Mouse (Mus musculus) heart, embryonic 12.5 days (tissue): ENCODE results near the gene Irf4. TPM values are rescaled to one million over a fixed set of nuclear protein-coding genes. Genes with fewer than 3 reads are reported as not detected.

Experiments
- ATAC-seq: fragments of 200-750 bp; cut with Nextera tagmentation; 2 replicates; pipeline ENCODE4 v1.8.0; 2017; ENCODE audit warnings: moderate TSS enrichment, moderate library complexity; ENCODE audit not compliant: insufficient number of reproducible peaks, low FRiP score
- H3K27ac ChIP-seq: fragments of 300-500 bp; sonication (generic); 2 replicates; pipeline ENCODE4 v1.5.1; 2016; ENCODE audit warnings: mild to moderate bottlenecking, moderate library complexity; ENCODE audit not compliant: poor library complexity, severe bottlenecking
- H3K27me3 ChIP-seq: fragments of 300-500 bp; sonication (generic); replicated peaks from 2 replicates; pipeline ENCODE4 v1.6.1; 2016; ENCODE audit warnings: mild to moderate bottlenecking, moderate library complexity
- H3K36me3 ChIP-seq: fragments of 300-500 bp; sonication (generic); 2 replicates; pipeline ENCODE4 v1.6.1; 2016; ENCODE audit warnings: mild to moderate bottlenecking, moderate library complexity
- H3K4me1 ChIP-seq: fragments of 300-500 bp; sonication (generic); replicated peaks from 2 replicates; pipeline ENCODE4 v1.6.1; 2016; ENCODE audit warnings: mild to moderate bottlenecking
- H3K4me2 ChIP-seq: fragments of 300-500 bp; sonication (generic); 2 replicates; pipeline ENCODE4 v1.6.1; 2016; ENCODE audit warnings: mild to moderate bottlenecking, moderate library complexity
- H3K4me3 ChIP-seq: fragments of 300-500 bp; sonication (generic); 2 replicates; pipeline ENCODE4 v1.5.1; 2016; ENCODE audit warnings: mild to moderate bottlenecking
- H3K9ac ChIP-seq: fragments of 300-500 bp; sonication (generic); 2 replicates; pipeline ENCODE4 v1.6.1; 2016; ENCODE audit warnings: mild to moderate bottlenecking, moderate library complexity
- H3K9me3 ChIP-seq: fragments of 300-500 bp; sonication (generic); replicated peaks from 2 replicates; pipeline ENCODE4 v1.6.1; 2016; ENCODE audit warnings: mild to moderate bottlenecking, moderate library complexity
- WGBS: fragments of 180-500 bp; shearing (Covaris S2); methylation state at CpG from one replicate; pipeline ENCODE4 v1.1.7; 2016; 5-methylcytosine and 5-hydroxymethylcytosine counted together
- polyA plus RNA-seq: library from polyadenylated mRNA; unstranded; fragments of >200 nt; fragmentation: Nextera tagmentation; extraction: Ambion mirVana; gene quantifications from 2 replicates; pipeline ENCODE4 v1.2.1, GENCODE M21; 2016

Irf4 gene
- polyA plus RNA-seq, 1 experiment from 2014 or later: 0.09 TPM

- Histone ChIP-seq H3K36me3 (no peaks in the 10 kb centered on the region), H3K4me1 (peaks cover 6% of the 10 kb centered on the region), H3K27ac (no peak overlapping the region), H3K4me3 (no peak overlapping the region), H3K27me3 (no peaks in the 10 kb centered on the region), H3K9ac (no peak overlapping the region), H3K9me3 (no peaks in the 10 kb centered on the region), H3K4me2 (peak overlapping the region; percentile 11; the same call in 1 of the 2 replicates)
- no peak for ATAC-seq
- 13% methylated on average over 7 of the region's 7 CpGs for WGBS
Observed at GRCm38 (mm10) chr13:30722601-30723000, 26.4 kb upstream of the Irf4 start.

DNA sequence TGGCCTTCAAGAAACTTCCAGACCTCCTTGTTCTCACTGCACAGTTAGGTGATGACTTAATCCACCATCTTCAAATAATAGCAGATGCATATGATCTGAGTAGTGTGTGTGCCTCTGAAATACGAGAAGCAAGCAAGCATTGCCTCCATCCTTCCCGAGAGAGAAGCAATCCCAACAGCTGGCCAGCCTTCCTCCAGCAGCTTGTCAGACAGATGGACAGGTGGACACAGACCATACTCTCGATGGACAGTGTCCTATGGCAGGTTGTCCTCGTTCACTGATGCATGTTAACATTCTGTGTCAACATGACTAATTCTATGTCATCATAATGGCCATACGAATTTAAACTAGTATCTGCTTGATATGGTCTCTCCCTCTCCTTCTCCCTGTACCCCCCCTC, 25.8 kb upstream of the Irf4 start:
- Histone ChIP-seq H3K4me3 (no peak overlapping the region), H3K9me3 (no peaks in the 10 kb centered on the region), H3K4me2 (no peak overlapping the region), H3K4me1 (peaks cover 6% of the 10 kb centered on the region), H3K27me3 (no peaks in the 10 kb centered on the region), H3K36me3 (no peaks in the 10 kb centered on the region), H3K27ac (no peak overlapping the region), H3K9ac (no peak overlapping the region)
- 50% methylated on average over 5 of the region's 5 CpGs for WGBS
- no peak for ATAC-seq

- H3K4me3 ChIP-seq: no peak overlapping the region
- H3K4me1 ChIP-seq: peaks cover 9% of the 10 kb centered on the region
- no peaks in the 10 kb centered on the region for H3K9me3 ChIP-seq
- no peak overlapping the region for H3K9ac ChIP-seq
- no peak overlapping the region for H3K4me2 ChIP-seq
- ATAC-seq: no peak
- H3K36me3 ChIP-seq: no peaks in the 10 kb centered on the region
- H3K27ac ChIP-seq: no peak overlapping the region
- no peaks in the 10 kb centered on the region for H3K27me3 ChIP-seq
- WGBS: 55% methylated on average over 8 of the region's 8 CpGs
Observed at GRCm38 (mm10) chr13:30723858-30724257, 25.2 kb upstream of the Irf4 start.

DNA sequence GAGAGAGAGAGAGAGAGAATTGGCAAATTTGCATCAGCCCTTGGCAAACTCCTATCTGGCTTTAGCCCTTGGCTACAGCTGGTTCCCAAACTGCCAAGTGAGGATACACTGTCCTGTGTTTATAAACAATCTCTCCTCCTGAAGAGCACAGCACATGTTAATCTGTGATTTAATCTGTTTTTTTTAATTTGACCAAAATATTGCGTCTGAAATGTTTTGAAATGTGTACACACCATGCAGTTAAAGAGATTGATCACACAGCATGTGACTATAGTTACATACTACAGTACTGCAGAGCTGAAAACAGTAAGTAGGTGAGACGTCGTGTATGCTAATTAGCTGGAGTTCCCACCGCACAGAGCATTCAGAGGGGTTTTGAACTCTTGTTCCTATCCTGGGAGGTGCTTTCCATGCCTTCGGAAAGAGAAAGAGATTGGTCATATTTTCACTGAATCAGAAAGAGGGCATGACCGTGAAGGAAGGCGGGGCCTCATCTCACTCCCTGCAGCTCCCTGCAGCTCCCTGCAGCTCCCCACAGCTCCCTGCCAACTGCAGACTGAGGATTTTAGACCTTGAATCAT, 24.2 kb upstream of the Irf4 start:
- 24% methylated on average over 7 of the region's 7 CpGs for WGBS
- peaks cover 15% of the 10 kb centered on the region for H3K4me1 ChIP-seq
- H3K4me2 ChIP-seq: peak overlapping the region; percentile 24
- no peaks in the 10 kb centered on the region for H3K9me3 ChIP-seq
- no peaks in the 10 kb centered on the region for H3K27me3 ChIP-seq
- no peak overlapping the region for H3K4me3 ChIP-seq
- H3K27ac ChIP-seq: no peak overlapping the region
- no peak for ATAC-seq
- H3K36me3 ChIP-seq: no peaks in the 10 kb centered on the region
- H3K9ac ChIP-seq: no peak overlapping the region

GRCm38 (mm10) chr13:30726879-30727278, 22.1 kb upstream of the Irf4 start:
- ATAC-seq: no peak
- no peaks in the 10 kb centered on the region for H3K27me3 ChIP-seq
- 80% methylated on average over 4 of the region's 4 CpGs for WGBS
- H3K9ac ChIP-seq: no peak overlapping the region
- H3K4me2 ChIP-seq: no peak overlapping the region
- H3K9me3 ChIP-seq: no peaks in the 10 kb centered on the region
- H3K27ac ChIP-seq: no peak overlapping the region
- H3K36me3 ChIP-seq: no peaks in the 10 kb centered on the region
- H3K4me1 ChIP-seq: peaks cover 15% of the 10 kb centered on the region
- no peak overlapping the region for H3K4me3 ChIP-seq

DNA sequence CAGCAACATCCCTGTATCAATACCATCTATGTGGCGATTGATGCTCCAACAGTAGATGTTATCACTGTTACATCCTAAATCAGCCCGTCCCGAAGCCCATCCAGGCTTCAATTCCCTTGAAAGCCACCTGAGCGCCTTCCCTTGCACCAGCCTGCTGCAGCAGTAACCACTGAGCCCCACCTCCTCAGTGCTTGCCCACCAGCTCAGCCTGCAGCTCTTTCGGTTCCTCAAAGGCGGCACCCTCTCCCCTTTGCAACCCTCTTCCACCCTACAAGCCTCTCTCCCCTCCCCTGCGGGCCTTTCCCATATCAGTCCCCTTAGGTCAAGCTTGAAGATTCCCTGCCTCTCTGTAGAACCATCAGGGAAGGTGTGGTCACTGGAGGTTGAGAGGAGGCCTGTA, 20.9 kb upstream of the Irf4 start:
- H3K27ac ChIP-seq: no peak overlapping the region
- H3K4me1 ChIP-seq: peaks cover 8% of the 10 kb centered on the region
- no peak overlapping the region for H3K4me2 ChIP-seq
- no peak overlapping the region for H3K9ac ChIP-seq
- ATAC-seq: no peak
- no peaks in the 10 kb centered on the region for H3K27me3 ChIP-seq
- WGBS: 76% methylated on average over 7 of the region's 7 CpGs
- H3K4me3 ChIP-seq: no peak overlapping the region
- H3K36me3 ChIP-seq: no peaks in the 10 kb centered on the region
- no peaks in the 10 kb centered on the region for H3K9me3 ChIP-seq

GRCm38 (mm10) chr13:30729245-30729644, 19.8 kb upstream of the Irf4 start:
- WGBS: 17% methylated on average over 6 of the region's 6 CpGs
- Histone ChIP-seq H3K36me3 (no peaks in the 10 kb centered on the region), H3K27ac (no peak overlapping the region), H3K9ac (no peak overlapping the region), H3K4me2 (peak overlapping the region; percentile 29; the same call in 1 of the 2 replicates), H3K9me3 (no peaks in the 10 kb centered on the region), H3K4me1 (peaks cover 8% of the 10 kb centered on the region), H3K4me3 (no peak overlapping the region), H3K27me3 (no peaks in the 10 kb centered on the region)
- ATAC-seq: no peak

DNA sequence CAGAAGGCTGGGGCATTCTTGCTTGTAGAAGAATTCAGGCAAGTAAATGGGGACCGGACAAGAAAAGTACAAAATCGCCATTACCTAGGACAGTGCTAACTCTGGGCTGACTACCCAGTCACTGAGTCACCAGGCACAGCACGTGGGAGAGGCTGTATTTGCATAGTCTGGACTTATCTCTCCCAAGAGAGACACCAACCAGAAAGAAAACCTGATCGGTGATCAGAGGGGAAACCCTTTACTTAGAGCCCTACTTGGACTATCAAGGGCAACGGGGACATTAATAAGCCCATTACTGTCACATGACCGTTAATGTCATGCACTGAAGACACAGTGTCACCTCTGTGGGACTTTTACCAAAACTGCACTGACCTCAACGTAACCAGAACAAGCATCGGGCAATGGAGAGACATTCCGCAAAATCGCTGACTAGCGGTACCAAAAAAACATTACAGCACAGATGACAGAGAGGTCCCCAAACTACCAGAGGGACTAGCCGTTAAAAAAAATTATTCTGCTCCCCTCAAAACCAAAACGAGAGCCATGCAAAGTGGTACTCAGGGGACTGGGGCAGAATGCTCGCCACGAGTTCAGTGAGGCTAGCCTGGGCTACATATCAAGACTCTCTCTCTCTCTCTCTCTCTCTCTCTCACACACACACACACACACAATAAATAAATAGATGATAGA, 18.8 kb upstream of the Irf4 start:
- Histone ChIP-seq H3K27ac (no peak overlapping the region), H3K36me3 (no peaks in the 10 kb centered on the region), H3K9me3 (no peaks in the 10 kb centered on the region), H3K4me2 (no peak overlapping the region), H3K27me3 (no peaks in the 10 kb centered on the region), H3K4me3 (no peak overlapping the region), H3K9ac (no peak overlapping the region), H3K4me1 (peaks cover 8% of the 10 kb centered on the region)
- WGBS: 77% methylated on average over 15 of the region's 15 CpGs
- no peak for ATAC-seq

DNA sequence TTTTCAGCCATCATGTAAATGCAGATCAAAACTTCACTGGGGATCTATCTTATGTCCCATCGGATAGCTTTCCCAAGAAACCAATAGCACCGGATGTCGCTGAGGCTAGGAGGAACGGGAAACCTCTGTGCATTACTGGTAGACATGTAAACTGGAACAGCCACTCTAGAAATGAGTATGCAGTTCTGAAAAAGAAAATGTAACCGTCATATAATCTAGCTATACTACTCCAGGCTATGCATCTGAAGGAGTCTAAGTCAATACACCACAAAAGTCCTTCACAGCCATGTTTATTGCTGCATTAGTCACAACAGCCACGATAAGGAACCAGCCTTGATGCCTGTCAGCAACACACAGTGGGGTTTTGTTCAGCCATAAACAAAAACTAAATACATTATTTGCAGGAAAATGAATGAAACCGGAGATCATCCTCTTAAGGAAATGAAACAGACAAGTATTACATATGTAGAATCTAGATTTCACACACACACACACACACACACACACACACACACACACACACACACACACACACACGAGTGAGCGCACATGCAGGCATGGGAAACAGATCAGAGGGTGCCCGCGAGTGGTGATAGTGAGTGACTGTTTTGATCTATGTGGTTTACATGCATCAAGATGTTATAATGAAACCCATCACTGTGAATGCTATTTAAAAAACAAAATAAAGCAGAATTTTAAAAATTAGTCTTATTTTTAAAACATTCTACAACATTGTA, 16.1 kb upstream of the Irf4 start:
- Histone ChIP-seq H3K27ac (no peak overlapping the region), H3K36me3 (no peaks in the 10 kb centered on the region)
- 82% methylated on average over 11 of the region's 11 CpGs for WGBS

GRCm38 (mm10) chr13:30736721-30737120, 12.3 kb upstream of the Irf4 start:
- no peak overlapping the region for H3K4me3 ChIP-seq
- no peaks in the 10 kb centered on the region for H3K9me3 ChIP-seq
- no peaks in the 10 kb centered on the region for H3K4me1 ChIP-seq
- ATAC-seq: no peak
- no peak overlapping the region for H3K27ac ChIP-seq
- no peak overlapping the region for H3K4me2 ChIP-seq
- no peaks in the 10 kb centered on the region for H3K27me3 ChIP-seq
- no peaks in the 10 kb centered on the region for H3K36me3 ChIP-seq
- H3K9ac ChIP-seq: no peak overlapping the region
- WGBS: 77% methylated on average over 5 of the region's 5 CpGs

More for the DNA sequence above, 16.1 kb upstream of the Irf4 start:
- no peaks in the 10 kb centered on the region for H3K27me3 ChIP-seq
- H3K9ac ChIP-seq: no peak overlapping the region
- H3K4me2 ChIP-seq: no peak overlapping the region
- H3K9me3 ChIP-seq: no peaks in the 10 kb centered on the region
- no peak overlapping the region for H3K4me3 ChIP-seq
- ATAC-seq: no peak
- H3K4me1 ChIP-seq: peaks cover 8% of the 10 kb centered on the region

DNA sequence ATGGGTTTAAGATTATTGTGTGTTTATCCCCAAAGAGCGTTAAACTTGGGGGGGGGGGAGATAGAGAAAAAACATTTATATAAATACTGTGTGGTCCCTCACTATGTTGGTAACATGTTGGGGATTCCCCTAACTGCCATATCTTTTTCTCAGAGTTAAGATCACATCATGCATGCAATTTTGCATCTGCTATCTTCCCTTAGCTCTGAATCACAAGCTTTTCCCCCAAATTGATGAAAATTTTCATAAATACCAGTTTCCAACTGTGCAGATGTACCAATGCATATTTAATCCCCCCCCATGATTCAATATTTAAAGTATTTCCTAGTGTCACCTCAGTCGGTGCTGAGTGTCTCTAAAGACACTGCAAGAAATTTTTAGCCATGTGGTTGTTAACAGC, 11.8 kb upstream of the Irf4 start:
- ATAC-seq: no peak
- Histone ChIP-seq H3K9me3 (no peaks in the 10 kb centered on the region), H3K36me3 (no peaks in the 10 kb centered on the region), H3K9ac (no peak overlapping the region), H3K4me3 (no peak overlapping the region), H3K27me3 (peaks cover 2% of the 10 kb centered on the region; the same call in 1 of the 2 replicates), H3K4me2 (no peak overlapping the region), H3K4me1 (no peaks in the 10 kb centered on the region), H3K27ac (no peak overlapping the region)
- WGBS: 83% methylated on average over 2 of the region's 2 CpGs
